7 mouse cellular contexts compared by ENCODE assay signal in the genomic region with DNA sequence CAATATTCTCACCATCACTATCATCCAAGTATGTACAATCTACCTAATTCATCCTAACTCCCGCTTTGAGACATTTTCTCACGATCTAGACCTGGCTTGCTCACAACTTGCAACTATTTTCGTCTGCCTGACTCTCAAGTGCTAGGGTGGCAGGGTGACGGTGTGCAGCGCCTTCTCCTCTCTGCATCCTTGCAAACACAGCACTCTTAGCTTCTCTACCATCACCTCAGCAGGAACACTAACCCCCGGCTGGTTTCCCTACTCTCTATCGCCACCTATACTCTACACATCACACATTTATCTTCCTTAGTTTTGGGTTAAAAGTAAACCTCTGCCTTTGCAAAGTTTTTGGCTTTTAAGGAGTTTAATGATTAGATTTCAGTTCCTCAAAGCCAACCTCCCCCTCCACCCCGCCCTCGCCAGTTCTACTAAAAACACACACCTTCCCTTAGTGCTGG.
DNase-seq lines count a peak whose midpoint lies in the region; ATAC-seq and TF ChIP-seq lines count a peak whose summit lies in the region.

No protein-coding gene starts in this region.

- H3K4me3 ChIP-seq in G1E (ENCODE audit: low read depth, low read length) = no peak overlapping the region; the same call in 1 of the 2 replicates
- peak overlapping the region; percentile 46 for H3K4me3 ChIP-seq in bone marrow macrophage, adult 2 months (ENCODE audit: insufficient read depth, low read length)

- no peak for TF ChIP-seq POLR2A in bone marrow macrophage, adult 2 months (IDR thresholded peaks at IDR 0.05; ENCODE audit: borderline replicate concordance, low read depth, low read length)

- ATAC-seq in G1E (ENCODE audit: extremely low read depth, insufficient number of reproducible peaks, low FRiP score, poor library complexity, severe bottlenecking) = 0 out of 2 replicates have a peak, but pooled peaks have one; percentile 36
- peak; percentile 67 for ATAC-seq in erythroid progenitor cell, adult 5-6 weeks (replicated peaks; ENCODE audit: low FRiP score, poor library complexity, severe bottlenecking)

- peak; percentile 55 for DNase-seq in G1E (ENCODE audit: low spot score)
- peak; percentile 51 for DNase-seq in heart, postnatal 4 days
- DNase-seq in layer of hippocampus, adult 9-11 months = peak; percentile 52
- peak; percentile 64 for DNase-seq in lung, postnatal 25 days (ENCODE audit: low spot score)
- peak; percentile 29 for DNase-seq in right cerebral cortex, postnatal 4 days

- no peaks in the 10 kb centered on the region for H3K9me3 ChIP-seq in G1E (replicated peaks)

- TF ChIP-seq CTCF in G1E (IDR thresholded peaks at IDR 0.05; ENCODE audit: low read depth, low read length) = no peak
- no peak for TF ChIP-seq CTCF in bone marrow macrophage, adult 2 months (IDR thresholded peaks at IDR 0.05; ENCODE audit: low read depth, low read length)

- peaks cover 38% of the 10 kb centered on the region for H3K4me1 ChIP-seq in G1E (ENCODE audit: insufficient read depth, low read depth, low read length)
- H3K4me1 ChIP-seq in bone marrow macrophage, adult 2 months (ENCODE audit: control insufficient read depth, insufficient read depth, low read length) = peaks cover 41% of the 10 kb centered on the region

- no peaks in the 10 kb centered on the region for H3K27me3 ChIP-seq in G1E (ENCODE audit: insufficient read depth, low read length)

- peak overlapping the region; percentile 29; the same call in 1 of the 2 replicates for H3K27ac ChIP-seq in bone marrow macrophage, adult 2 months (ENCODE audit: insufficient read depth, low read depth, low read length)

- peaks cover 31% of the 10 kb centered on the region for H3K36me3 ChIP-seq in G1E (replicated peaks)
